Mouse (Mus musculus): ENCODE results near the gene Gm45717. TPM values are rescaled to one million over a fixed set of nuclear protein-coding genes. Genes with fewer than 3 reads are reported as not detected.

Gm45717 gene
- total and polyA plus RNA-seq, 3 experiments: not detected

DNA sequence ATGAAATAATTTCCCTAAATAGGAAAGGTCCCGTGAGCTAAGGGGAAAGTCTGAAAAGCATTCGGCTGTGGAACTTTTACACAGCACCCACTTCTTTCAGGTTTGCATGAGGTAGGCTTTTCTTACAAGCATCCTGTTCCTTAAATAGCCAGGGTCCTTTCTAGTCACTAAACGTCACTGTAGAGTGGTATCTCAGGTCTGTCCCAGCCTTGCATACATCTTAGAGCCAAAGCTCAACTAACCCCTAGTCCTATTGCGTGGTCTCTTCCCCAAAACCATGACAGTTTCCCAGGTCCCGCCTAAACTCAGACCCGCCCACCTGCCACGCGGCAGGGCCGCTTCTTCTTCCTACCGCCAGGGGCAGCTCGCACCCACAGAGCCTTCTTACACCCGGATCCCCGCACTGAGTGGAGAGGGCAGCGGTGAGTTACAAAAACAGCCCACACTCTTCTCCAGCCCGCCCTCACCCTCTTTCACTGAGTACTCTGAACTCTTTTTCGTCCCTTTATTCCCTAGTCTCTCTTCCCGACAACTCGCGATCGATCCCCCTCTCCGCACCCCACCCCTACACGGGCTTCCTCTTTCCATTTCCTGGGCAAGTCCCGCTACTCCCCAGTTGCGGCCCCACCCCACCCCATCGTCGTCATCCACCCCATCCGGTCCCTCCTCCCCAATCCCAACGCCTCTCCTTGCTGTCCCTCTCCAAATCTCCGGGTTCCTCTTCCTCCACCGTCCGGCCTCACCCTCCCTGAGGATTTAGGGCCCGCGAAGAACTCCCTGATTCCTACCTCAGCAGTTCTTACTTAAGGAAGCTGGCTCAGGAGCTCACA is 14.3 kb downstream of the Gm45717 start, which contains the start of gene Pgghg:
Gene Pgghg, plus strand, starts transcription at position 170 of the 830 bp plus-strand sequence.
- Histone ChIP-seq H3K4me3 (ENCODE audit: control insufficient read depth in 1 of 2, insufficient read depth in 1 of 2, low read depth in 2 of 2, low read length in 2 of 2) (peak within 1 kb of the TSS; percentile 70 to 75), H3K27me3 (ENCODE audit: control insufficient read depth in 1 of 2, insufficient read depth in 2 of 2, low read length in 2 of 2) (peaks cover 3 to 6% of the 10 kb centered on the region in 2 experiments)
- no peak for TF ChIP-seq UBTF (IDR thresholded peaks at IDR 0.05; ENCODE audit: borderline replicate concordance, insufficient read depth, low read depth, low read length)
- peak; percentile 78 to 96; a peak in 3 of 4 replicates for TF ChIP-seq POLR2A (IDR thresholded peaks at IDR 0.05; ENCODE audit: control insufficient read depth in 1 of 2, insufficient read depth in 1 of 2, low read depth in 1 of 2, low read length in 2 of 2, poor library complexity in 1 of 2)
- TF ChIP-seq POLR2AphosphoS2 (IDR thresholded peaks at IDR 0.05; ENCODE audit: low read length): peak; percentile 61; the same call in 1 of the 2 replicates
- peak; percentile 87 for TF ChIP-seq NELFE (IDR thresholded peaks at IDR 0.05; ENCODE audit: low read depth, low read length)
- TF ChIP-seq ELF1 (IDR thresholded peaks at IDR 0.05; ENCODE audit: low read depth, low read length): peak; percentile 51; the same call in 1 of the 2 replicates
- TF ChIP-seq MYB (IDR thresholded peaks at IDR 0.05; ENCODE audit: low read depth, low read length): no peak
- TF ChIP-seq USF2 (IDR thresholded peaks at IDR 0.05; ENCODE audit: borderline replicate concordance in 1 of 2, insufficient read depth in 1 of 2, low read depth in 1 of 2, low read length in 2 of 2): no peak
- no peak for TF ChIP-seq ZC3H11A (IDR thresholded peaks at IDR 0.05; ENCODE audit: low read depth, low read length)
- no peak for TF ChIP-seq ZKSCAN1 (IDR thresholded peaks at IDR 0.05; ENCODE audit: low read depth, low read length)
- 0 out of 2 replicates have a peak, but pooled peaks have one; percentile 6 for TF ChIP-seq ETS1 (IDR thresholded peaks at IDR 0.05; ENCODE audit: low read depth, low read length)
- peak; percentile 69 for TF ChIP-seq HCFC1 (IDR thresholded peaks at IDR 0.05; ENCODE audit: low read depth, low read length)
- no peak for TF ChIP-seq POLR2AphosphoS5 (IDR thresholded peaks at IDR 0.05; ENCODE audit: borderline replicate concordance, low read depth, low read length)
- no peak for TF ChIP-seq MEF2A (IDR thresholded peaks at IDR 0.05; ENCODE audit: extremely low read depth, insufficient replicate concordance, low read depth, low read length, poor library complexity, severe bottlenecking)
- TF ChIP-seq GABPA (IDR thresholded peaks at IDR 0.05; ENCODE audit: low read depth, low read length): no peak
- no peak for TF ChIP-seq BHLHE40 (IDR thresholded peaks at IDR 0.05; ENCODE audit: borderline replicate concordance, low read depth, low read length)
- no peak for TF ChIP-seq KAT2A (conservative IDR thresholded peaks at IDR 0.05; ENCODE audit: low read depth, low read length)
- TF ChIP-seq SMC3 (IDR thresholded peaks at IDR 0.05; ENCODE audit: low read depth, low read length): peak; percentile 22; the same call in 1 of the 2 replicates
- 0 out of 2 replicates have a peak, but pooled peaks have one; percentile 16 for TF ChIP-seq RCOR1 (IDR thresholded peaks at IDR 0.05; ENCODE audit: low read depth, low read length)
- TF ChIP-seq JUND (IDR thresholded peaks at IDR 0.05; ENCODE audit: low read depth, low read length): no peak
- TF ChIP-seq MAZ (IDR thresholded peaks at IDR 0.05; ENCODE audit: low read depth, low read length): peak; percentile 78
- no peak for TF ChIP-seq GATA1 (IDR thresholded peaks at IDR 0.05; ENCODE audit: low read depth, low read length)
- peak; percentile 97 for TF ChIP-seq MYC (IDR thresholded peaks at IDR 0.05; ENCODE audit: low read depth, low read length)
- no peak for TF ChIP-seq CHD2 (IDR thresholded peaks at IDR 0.05; ENCODE audit: low read length)
- peak; percentile 93 for TF ChIP-seq MAX (IDR thresholded peaks at IDR 0.05; ENCODE audit: low read length)
- TF ChIP-seq USF1 (IDR thresholded peaks at IDR 0.05; ENCODE audit: low read depth, low read length): no peak; the same call in 1 of the 2 replicates
- TF ChIP-seq CTCF (IDR thresholded peaks at IDR 0.05 in 2 of 3, conservative IDR thresholded peaks at IDR 0.05 in 1 of 3; ENCODE audit: control insufficient read depth in 1 of 3, insufficient read depth in 1 of 3, low read depth in 2 of 3, low read length in 3 of 3, poor library complexity in 1 of 3, severe bottlenecking in 1 of 3): peak; percentile 69 to 74 (median 69)
- peak in 1 of 2 experiments; percentile 4; a peak in 2 of 4 replicates for TF ChIP-seq EP300 (IDR thresholded peaks at IDR 0.05; ENCODE audit: low read depth in 1 of 2, low read length in 2 of 2)
- TF ChIP-seq SIN3A (IDR thresholded peaks at IDR 0.05; ENCODE audit: low read length): peak; percentile 92
- TF ChIP-seq TAL1 (IDR thresholded peaks at IDR 0.05; ENCODE audit: low read length): no peak
- TF ChIP-seq TBP (IDR thresholded peaks at IDR 0.05; ENCODE audit: low read depth, low read length): peak; percentile 64
- TF ChIP-seq ZNF384 (IDR thresholded peaks at IDR 0.05; ENCODE audit: low read depth, low read length): no peak
- peak; percentile 42; the same call in 1 of the 2 replicates for TF ChIP-seq TCF12 (IDR thresholded peaks at IDR 0.05; ENCODE audit: low read depth, low read length)
- TF ChIP-seq RAD21 (IDR thresholded peaks at IDR 0.05; ENCODE audit: low read depth, low read length): peak; percentile 14; the same call in 1 of the 2 replicates
- TF ChIP-seq E2F4 (IDR thresholded peaks at IDR 0.05; ENCODE audit: borderline replicate concordance, low read depth, low read length): peak; percentile 74
- no peak for TF ChIP-seq NRF1 (IDR thresholded peaks at IDR 0.05; ENCODE audit: insufficient read depth, low read depth, low read length, poor library complexity, severe bottlenecking)

More for the DNA sequence above, 14.3 kb downstream of the Gm45717 start, which contains the start of gene Pgghg:
- Histone ChIP-seq H3K27ac (ENCODE audit: control insufficient read depth, low read depth, low read length) (peak within 1 kb of the TSS; percentile 94), H3K9ac (ENCODE audit: control insufficient read depth, low read depth, low read length, poor library complexity, severe bottlenecking) (peak within 1 kb of the TSS; percentile 91), H3K36me3 (ENCODE audit: control insufficient read depth in 1 of 2, insufficient read depth in 2 of 2, low read length in 2 of 2) (peaks cover 0 to 10% of the 10 kb centered on the region in 2 experiments; a peak in 2 of 4 replicates), H3K9me3 (replicated peaks; ENCODE audit: insufficient read depth, low read length) (no peaks in the 10 kb centered on the region), H3K79me2 (ENCODE audit: control insufficient read depth, insufficient read depth, low read length, poor library complexity) (peaks cover 1% of the 10 kb centered on the region; the same call in 1 of the 2 replicates), H3K4me1 (ENCODE audit: control insufficient read depth in 1 of 2, insufficient read depth in 2 of 2, low read length in 2 of 2) (peaks cover 8 to 14% of the 10 kb centered on the region in 2 experiments)
- peak; percentile 95 for DNase-seq (ENCODE audit: low read depth, low spot score)
